Mouse (Mus musculus) thymus, adult 18-20 months (tissue): ENCODE results near the gene Sema3f.

Experiments
- DNase-seq, 2 experiments: peaks; one replicate each; pipeline ENCODE4 v3.0.0; 2022; ENCODE audit warnings: mixed read lengths in 2 of 2

The Sema3f gene

DNA sequence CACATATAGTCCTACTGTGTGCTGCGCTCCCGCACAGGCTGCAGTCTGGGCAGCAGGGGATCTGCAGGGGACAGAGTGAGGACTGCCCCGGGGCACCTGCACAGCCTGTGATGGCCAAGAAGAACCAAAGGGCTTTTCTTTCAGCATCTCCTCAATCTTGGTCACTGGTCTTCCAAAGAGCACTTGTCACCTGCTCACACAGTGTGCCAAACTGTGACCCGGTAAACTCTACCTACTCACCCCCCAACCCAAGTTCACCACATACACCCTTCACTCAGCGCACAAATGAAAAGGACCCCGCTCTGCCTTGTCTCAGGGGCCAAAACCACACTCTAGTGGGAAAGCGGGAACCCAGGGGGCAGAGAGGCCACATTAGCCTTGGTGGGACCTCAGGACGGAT, 78.4 kb downstream of the Sema3f start:
- no peak for DNase-seq
